Mouse (Mus musculus) embryonic facial prominence, embryonic 11.5 days (tissue): ENCODE measurements around the gene Clasrp. TPM values are rescaled to one million over a fixed set of nuclear protein-coding genes. Genes with fewer than 3 reads are reported as not detected.

Experiments used
- ATAC-seq: fragments of 200-750 bp; cut with Nextera tagmentation; replicated peaks from 2 replicates; pipeline ENCODE4 v1.8.0; 2017; ENCODE audit warnings: low read depth; ENCODE audit not compliant: insufficient number of reproducible peaks, low FRiP score, low TSS enrichment
- DNase-seq: peaks from one replicate; pipeline ENCODE4 v3.0.0-alpha.2; 2015; ENCODE audit warnings: low spot score
- H3K27ac ChIP-seq: fragments of 300-500 bp; sonication (generic); replicated peaks from 2 replicates; pipeline ENCODE4 v1.5.1; 2014; ENCODE audit warnings: mild to moderate bottlenecking, low read depth, low read length, control low read depth
- H3K27me3 ChIP-seq: fragments of 300-500 bp; sonication (generic); 2 replicates; pipeline ENCODE4 v1.6.1; 2014; ENCODE audit warnings: mild to moderate bottlenecking, low read length, moderate library complexity, mixed read lengths; ENCODE audit not compliant: control insufficient read depth, insufficient read depth
- H3K36me3 ChIP-seq: fragments of 300-500 bp; sonication (generic); replicated peaks from 2 replicates; pipeline ENCODE4 v1.6.1; 2014; ENCODE audit warnings: low read depth, mild to moderate bottlenecking, low read length, moderate library complexity, mixed read lengths; ENCODE audit not compliant: control insufficient read depth, insufficient read depth
- H3K4me1 ChIP-seq: fragments of 300-500 bp; sonication (generic); 2 replicates; pipeline ENCODE4 v1.6.1; 2014; ENCODE audit warnings: low read length, mixed read lengths; ENCODE audit not compliant: control insufficient read depth, insufficient read depth
- H3K4me2 ChIP-seq: fragments of 300-500 bp; sonication (generic); 2 replicates; pipeline ENCODE4 v1.6.1; 2014; ENCODE audit warnings: low read depth, mild to moderate bottlenecking, control low read depth, low read length, moderate library complexity
- H3K4me3 ChIP-seq: fragments of 300-500 bp; sonication (generic); 2 replicates; pipeline ENCODE4 v1.5.1; 2014; ENCODE audit warnings: low read depth, low read length, control low read depth
- H3K9ac ChIP-seq: fragments of 300-500 bp; sonication (generic); replicated peaks from 2 replicates; pipeline ENCODE4 v1.6.1; 2014; ENCODE audit warnings: mild to moderate bottlenecking, control low read depth, low read length
- H3K9me3 ChIP-seq: fragments of 300-500 bp; sonication (generic); replicated peaks from 2 replicates; pipeline ENCODE4 v1.6.1; 2016; ENCODE audit warnings: mild to moderate bottlenecking, low read length, inconsistent platforms, mixed read lengths; ENCODE audit not compliant: control insufficient read depth
- WGBS: fragments of 180-500 bp; shearing (Covaris S2); extraction: QIAGEN DNeasy Blood & Tissue Kit; methylation state at CpG from one replicate; pipeline ENCODE4 v1.1.7; 2014; 5-methylcytosine and 5-hydroxymethylcytosine counted together
- polyA plus RNA-seq: library from polyadenylated mRNA; unstranded; fragments of >200 nt; fragmentation: Nextera tagmentation; extraction: Ambion mirVana; gene quantifications from 2 replicates; pipeline ENCODE4 v1.2.1, GENCODE M21; 2014

Clasrp gene
- polyA plus RNA-seq, 1 experiment from 2014 or later: 37.4 TPM

DNA sequence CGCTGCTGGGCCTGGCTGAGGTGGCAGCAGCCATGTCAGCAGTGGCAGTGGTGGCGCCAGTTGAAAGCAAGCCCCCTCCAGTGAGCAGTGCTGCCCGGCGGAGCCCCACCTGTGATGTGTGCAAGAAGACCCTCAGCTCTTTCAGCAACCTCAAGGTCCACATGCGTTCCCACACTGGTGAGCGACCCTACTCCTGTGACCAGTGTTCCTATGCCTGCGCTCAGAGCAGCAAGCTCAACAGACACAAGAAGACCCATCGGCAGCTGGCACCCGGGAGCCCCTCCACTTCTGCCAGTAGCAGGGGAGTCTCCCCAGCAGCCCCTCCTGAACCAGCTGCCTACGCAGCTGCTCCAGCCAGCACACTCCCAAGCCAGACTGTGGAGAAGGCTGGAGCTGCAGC lies 24.5 kb downstream of the Clasrp start:
- ATAC-seq: no peak
- Histone ChIP-seq H3K27me3 (peaks cover 22% of the 10 kb centered on the region), H3K36me3 (peaks cover 13% of the 10 kb centered on the region), H3K4me2 (no peak overlapping the region), H3K9me3 (no peaks in the 10 kb centered on the region), H3K9ac (no peak overlapping the region), H3K4me3 (no peak overlapping the region), H3K27ac (no peak overlapping the region), H3K4me1 (no peaks in the 10 kb centered on the region; the same call in 1 of the 2 replicates)
- no peak for DNase-seq
- 77% methylated on average over 10 of the region's 10 CpGs for whole genome bisulfite sequencing

DNA sequence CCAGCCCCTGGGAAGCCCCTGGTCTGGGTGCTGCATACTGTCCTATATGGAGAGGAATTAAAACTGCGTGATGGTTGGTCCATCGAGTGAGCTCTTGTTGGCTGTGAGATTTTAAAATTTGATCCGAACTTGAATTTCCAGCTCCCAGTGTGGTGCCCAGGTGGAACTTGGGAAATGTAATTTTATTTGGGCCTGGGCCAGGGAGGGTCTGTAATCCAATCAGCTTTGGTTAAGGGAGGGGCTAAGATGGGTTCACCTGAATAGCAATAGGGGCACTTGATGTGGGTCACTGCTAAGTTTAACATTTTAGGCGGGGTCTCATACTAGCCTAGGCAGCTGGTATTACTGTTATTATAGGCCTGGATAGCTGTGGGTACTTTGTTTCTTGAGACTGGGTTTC lies 25.9 kb downstream of the Clasrp start:
- Histone ChIP-seq H3K4me2 (no peak overlapping the region), H3K4me3 (no peak overlapping the region), H3K27ac (no peak overlapping the region), H3K9ac (no peak overlapping the region), H3K36me3 (no peaks in the 10 kb centered on the region; the same call in none of the 2 replicates), H3K27me3 (peaks cover 22% of the 10 kb centered on the region), H3K9me3 (no peaks in the 10 kb centered on the region), H3K4me1 (no peaks in the 10 kb centered on the region; the same call in 1 of the 2 replicates)
- DNase-seq (no peak), ATAC-seq (no peak)
- WGBS: 59% methylated on average over 4 of the region's 4 CpGs

DNA sequence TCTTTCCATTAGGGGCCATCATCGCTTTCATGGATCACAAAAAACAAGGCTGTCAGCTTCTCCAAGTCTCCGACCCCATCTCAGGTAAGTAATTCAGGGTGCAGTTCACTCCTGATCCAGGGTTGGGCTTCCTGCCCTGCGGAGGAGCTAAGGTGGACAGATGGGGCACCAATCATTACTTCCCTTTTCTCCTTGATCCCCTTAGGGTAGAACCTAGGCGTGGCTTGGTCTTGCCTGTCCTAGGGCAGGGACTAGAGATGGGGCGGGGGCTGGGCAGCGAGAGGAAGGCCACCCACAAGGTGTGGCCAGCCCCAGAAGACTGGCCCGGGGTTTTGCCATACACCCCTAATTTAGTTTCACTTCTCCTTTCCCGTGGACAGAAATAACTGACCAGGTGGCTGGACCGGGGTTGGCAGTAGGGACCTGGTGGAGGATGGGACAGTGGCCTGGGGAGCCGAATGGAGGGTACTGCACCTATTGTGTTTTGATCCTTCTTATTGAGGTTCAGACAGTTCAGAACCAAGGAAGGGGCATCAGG lies 26.3 kb downstream of the Clasrp start:
- Histone ChIP-seq H3K4me1 (no peaks in the 10 kb centered on the region; the same call in 1 of the 2 replicates), H3K27me3 (peaks cover 22% of the 10 kb centered on the region), H3K9ac (no peak overlapping the region), H3K36me3 (no peaks in the 10 kb centered on the region; the same call in none of the 2 replicates), H3K9me3 (no peaks in the 10 kb centered on the region), H3K27ac (no peak overlapping the region), H3K4me3 (peak overlapping the region; percentile 32; the same call in 1 of the 2 replicates), H3K4me2 (peak overlapping the region; percentile 57)
- no peak for DNase-seq
- no peak for ATAC-seq
- 20% methylated on average over 10 of the region's 10 CpGs for WGBS

DNA sequence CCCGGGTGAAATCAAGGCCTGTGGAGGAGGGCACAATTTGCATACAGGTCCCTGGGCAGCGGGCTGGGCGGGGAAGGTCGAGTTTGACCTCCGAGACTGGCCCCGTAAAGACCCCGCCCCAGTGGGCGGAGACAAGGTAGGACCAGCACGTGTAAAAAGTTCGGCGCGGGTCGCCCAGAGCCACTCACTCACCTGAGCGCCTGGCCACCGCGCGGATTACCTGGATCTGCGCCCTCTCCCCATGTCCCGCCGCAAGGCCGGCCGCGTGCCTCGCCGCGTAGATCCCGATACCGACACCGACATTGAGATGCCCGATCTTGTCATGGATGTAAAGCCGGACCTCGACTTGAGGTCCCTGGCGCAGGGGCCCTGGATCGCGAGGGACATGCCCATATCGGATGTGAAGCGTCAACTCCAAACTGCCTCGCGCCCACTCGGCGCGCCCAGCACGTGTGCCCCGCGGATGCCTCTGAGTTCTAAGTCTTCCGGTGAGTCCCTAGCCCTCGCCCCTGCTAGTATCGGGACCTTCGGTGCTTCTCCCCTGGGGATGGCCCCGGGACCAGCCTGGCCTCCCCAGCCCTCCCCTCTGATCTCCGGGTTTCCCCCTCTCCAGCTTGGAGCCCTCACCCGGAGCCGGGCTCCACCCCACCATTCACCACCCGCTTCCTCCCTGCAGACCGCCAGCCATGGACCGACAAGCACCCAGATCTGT lies 27.0 kb downstream of the Clasrp start, which contains the start of the genes Zfp296 and Gemin7:
TSS of gene Zfp296 (plus strand) at position 147 of the 712 bp plus-strand sequence.
TSS of gene Gemin7 (minus strand) at position 455 of the 712 bp plus-strand sequence.
- Histone ChIP-seq H3K4me1 (peaks cover under 1% of the 10 kb centered on the region), H3K9ac (peak within 1 kb of the TSS; percentile 7; the same call in 1 of the 2 replicates), H3K4me3 (peak within 1 kb of the TSS; percentile 32), H3K27ac (no peak within 1 kb of the TSS), H3K27me3 (peaks cover 22% of the 10 kb centered on the region), H3K9me3 (no peaks in the 10 kb centered on the region), H3K4me2 (peak within 1 kb of the TSS; percentile 57), H3K36me3 (no peaks in the 10 kb centered on the region; the same call in none of the 2 replicates)
- WGBS: 2% methylated on average over 56 of the region's 56 CpGs
- DNase-seq: peak; percentile 39
- ATAC-seq: no peak

DNA sequence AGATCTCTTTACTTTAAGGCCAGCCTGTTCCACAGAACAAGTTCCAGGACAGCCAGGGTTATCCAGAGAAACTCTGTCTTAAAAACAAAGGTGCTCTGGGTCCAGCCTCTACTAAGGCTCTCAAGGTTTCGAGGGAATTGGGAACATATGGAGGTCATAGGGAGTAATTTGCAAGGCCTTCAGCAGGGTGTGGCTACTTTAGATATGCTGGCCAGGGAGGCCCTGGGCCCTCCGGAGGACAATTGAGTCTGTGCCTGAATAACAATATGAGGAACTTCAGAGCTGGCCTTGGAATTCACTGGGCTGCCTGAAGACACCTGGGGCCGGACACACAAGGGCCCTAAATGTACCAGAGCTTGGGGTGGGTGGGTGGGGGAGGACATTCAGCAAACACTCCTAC lies 28.7 kb downstream of the Clasrp start:
- 55% methylated on average over 3 of the region's 3 CpGs for WGBS
- peaks cover 22% of the 10 kb centered on the region for H3K27me3 ChIP-seq

DNA sequence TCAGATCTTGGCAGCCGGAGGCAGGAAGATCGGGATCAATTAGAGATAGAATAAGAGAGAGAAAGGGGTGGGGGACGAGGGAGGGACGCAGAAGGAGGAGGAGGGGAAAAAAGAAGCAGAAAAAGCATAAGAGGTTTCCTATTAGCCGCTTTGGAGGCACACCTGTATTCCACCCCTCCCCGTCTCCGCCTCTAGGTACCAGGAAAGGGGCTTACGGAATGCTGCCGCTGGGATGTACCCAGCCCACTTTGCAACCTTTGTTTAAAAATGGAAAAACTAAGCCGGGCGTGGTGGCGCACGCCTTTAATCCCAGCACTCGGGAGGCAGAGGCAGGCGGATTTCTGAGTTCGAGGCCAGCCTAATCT lies 30.5 kb downstream of the Clasrp start:
- H3K4me3 ChIP-seq: peak overlapping the region; percentile 84
- no peak for DNase-seq
- peak overlapping the region; percentile 84 for H3K4me2 ChIP-seq
- H3K9me3 ChIP-seq: no peaks in the 10 kb centered on the region
- peaks cover 3% of the 10 kb centered on the region for H3K4me1 ChIP-seq
- H3K9ac ChIP-seq: peak overlapping the region; percentile 90
- peaks cover 20% of the 10 kb centered on the region for H3K27me3 ChIP-seq
- H3K36me3 ChIP-seq: peaks cover 3% of the 10 kb centered on the region
- ATAC-seq: no peak
- 25% methylated on average over 16 of the region's 16 CpGs for WGBS
- no peak overlapping the region for H3K27ac ChIP-seq

More for the DNA sequence above, 28.7 kb downstream of the Clasrp start:
- Histone ChIP-seq H3K9me3 (no peaks in the 10 kb centered on the region), H3K4me1 (peaks cover 3% of the 10 kb centered on the region), H3K4me2 (no peak overlapping the region), H3K27ac (no peak overlapping the region), H3K4me3 (no peak overlapping the region), H3K36me3 (no peaks in the 10 kb centered on the region), H3K9ac (no peak overlapping the region)
- DNase-seq (no peak), ATAC-seq (no peak)

DNA sequence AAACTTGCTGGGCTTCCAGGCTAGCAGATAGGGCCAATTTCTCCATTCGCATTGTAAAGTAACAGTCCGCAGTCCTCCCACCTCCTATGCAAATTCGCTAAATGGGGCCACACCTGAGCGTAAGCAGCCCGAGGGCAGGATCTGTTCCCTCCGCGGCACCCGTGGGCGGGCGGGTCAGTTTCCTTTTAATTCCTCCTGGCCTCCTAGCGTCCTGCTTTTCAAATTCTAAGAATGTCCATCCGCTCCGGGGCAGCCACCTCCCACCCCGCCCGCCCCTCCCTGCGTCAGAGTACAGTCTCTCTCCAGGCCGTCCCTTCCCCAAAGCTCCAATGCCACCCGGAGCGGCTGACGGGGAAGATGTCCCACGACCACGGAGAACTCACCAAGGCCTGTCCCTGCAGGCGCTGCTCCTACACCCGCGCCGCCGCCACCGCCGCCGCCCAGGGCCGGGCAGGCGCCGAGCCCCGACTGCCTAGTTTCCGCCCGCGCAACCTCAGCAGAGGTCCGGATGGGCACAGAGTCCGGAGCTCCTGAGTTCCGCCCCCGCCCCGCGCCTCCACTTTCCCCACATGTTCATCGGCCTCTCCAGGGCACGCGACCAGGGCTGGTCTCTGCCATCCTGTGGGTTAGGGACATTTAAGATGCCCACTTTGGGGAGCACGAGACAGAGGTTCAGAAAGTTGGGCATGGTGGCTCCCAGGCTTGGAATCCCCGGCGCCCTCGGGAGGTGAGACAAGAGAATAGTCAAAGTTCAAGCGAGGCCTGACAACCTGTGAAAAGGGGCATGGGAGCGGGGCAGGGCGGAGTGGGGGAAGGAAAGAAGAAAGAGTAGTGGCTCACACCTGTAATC lies 31.1 kb downstream of the Clasrp start:
- H3K9me3 ChIP-seq: no peaks in the 10 kb centered on the region
- under 1% methylated on average over 53 of the region's 53 CpGs for WGBS
- peak overlapping the region; percentile 65 for H3K27ac ChIP-seq
- peak overlapping the region; percentile 84 for H3K4me3 ChIP-seq
- peaks cover 17% of the 10 kb centered on the region for H3K27me3 ChIP-seq
- peak overlapping the region; percentile 90 for H3K9ac ChIP-seq
- H3K4me2 ChIP-seq: peak overlapping the region; percentile 84
- DNase-seq: peak; percentile 84
- H3K4me1 ChIP-seq: peaks cover 3% of the 10 kb centered on the region
- ATAC-seq: peak; percentile 84
- peaks cover 3% of the 10 kb centered on the region for H3K36me3 ChIP-seq
